Mouse (Mus musculus) stomach, embryonic 15.5 days (tissue): ENCODE measurements around the gene Sept10. TPM values are rescaled to one million over a fixed set of nuclear protein-coding genes. Genes with fewer than 3 reads are reported as not detected.

ENCODE experiments used
- ATAC-seq: fragments of 200-750 bp; cut with Nextera tagmentation; 2 replicates; pipeline ENCODE4 v1.8.0; 2017; ENCODE audit warnings: low read depth, moderate number of reproducible peaks, moderate TSS enrichment; ENCODE audit not compliant: insufficient read depth, low FRiP score
- H3K27ac ChIP-seq: fragments of 300-500 bp; sonication (generic); 2 replicates; pipeline ENCODE4 v1.5.1; 2015; ENCODE audit warnings: mild to moderate bottlenecking, inconsistent platforms
- H3K27me3 ChIP-seq: fragments of 300-500 bp; sonication (generic); replicated peaks from 2 replicates; pipeline ENCODE4 v1.6.1; 2015; ENCODE audit warnings: inconsistent platforms
- H3K36me3 ChIP-seq: fragments of 300-500 bp; sonication (generic); 2 replicates; pipeline ENCODE4 v1.6.1; 2015; ENCODE audit warnings: inconsistent platforms
- H3K4me1 ChIP-seq: fragments of 300-500 bp; sonication (generic); 2 replicates; pipeline ENCODE4 v1.6.1; 2015; ENCODE audit warnings: inconsistent platforms
- H3K4me2 ChIP-seq: fragments of 300-500 bp; sonication (generic); 2 replicates; pipeline ENCODE4 v1.6.1; 2015; ENCODE audit warnings: mild to moderate bottlenecking, inconsistent platforms
- H3K4me3 ChIP-seq: fragments of 300-500 bp; sonication (generic); replicated peaks from 2 replicates; pipeline ENCODE4 v1.5.1; 2015; ENCODE audit warnings: inconsistent platforms
- H3K9ac ChIP-seq: fragments of 300-500 bp; sonication (generic); 2 replicates; pipeline ENCODE4 v1.6.1; 2015; ENCODE audit warnings: inconsistent platforms
- H3K9me3 ChIP-seq: fragments of 300-500 bp; sonication (generic); 2 replicates; pipeline ENCODE4 v1.6.1; 2016; ENCODE audit warnings: inconsistent platforms
- WGBS: fragments of 180-500 bp; shearing (Covaris S2); methylation state at CpG from one replicate; pipeline ENCODE4 v1.1.7; 2015; 5-methylcytosine and 5-hydroxymethylcytosine counted together
- polyA plus RNA-seq: library from polyadenylated mRNA; unstranded; fragments of >200 nt; fragmentation: Nextera tagmentation; extraction: Ambion mirVana; gene quantifications from 2 replicates; pipeline ENCODE4 v1.2.1, GENCODE M21; 2015

The Sept10 gene
- polyA plus RNA-seq, 1 experiment from 2014 or later, result 41.7 TPM

DNA sequence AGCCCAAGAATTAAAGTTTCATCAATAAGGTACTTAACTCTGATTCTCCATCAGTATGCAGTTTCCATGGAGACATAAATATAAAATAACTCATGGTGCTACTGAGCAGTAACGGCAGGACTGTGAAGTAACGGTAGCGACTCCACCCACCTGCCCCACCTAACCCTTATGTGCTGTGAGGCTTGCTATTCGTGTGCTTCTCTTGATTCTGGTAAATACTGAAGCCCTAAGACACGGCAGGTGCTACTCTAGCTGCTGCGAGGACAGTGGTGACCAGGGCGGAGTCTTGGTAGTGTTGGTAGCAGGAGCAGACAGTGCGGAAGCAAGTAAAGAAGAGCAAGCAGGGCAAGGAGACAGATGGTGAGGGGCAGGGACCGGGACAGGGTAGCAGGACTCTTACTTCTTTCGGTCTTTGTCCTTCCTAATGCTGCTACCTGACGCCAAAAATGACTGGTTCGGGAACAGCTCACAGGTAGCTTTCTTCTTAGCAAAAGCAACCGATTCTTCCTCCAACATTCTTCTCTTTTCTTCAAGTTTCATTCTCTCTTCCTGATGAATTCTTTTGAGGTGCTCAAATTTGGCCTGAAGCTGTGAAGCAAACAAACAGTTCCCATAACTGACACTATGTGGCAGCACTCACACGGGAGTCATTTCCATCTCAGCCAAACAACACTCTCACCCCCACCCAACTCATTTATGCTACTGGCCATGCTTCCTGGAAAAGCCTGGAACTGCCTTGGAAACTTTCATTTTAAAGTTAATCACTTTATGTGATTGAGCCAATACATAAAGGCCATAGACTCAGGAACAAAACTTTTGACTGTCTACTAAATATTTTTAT is 55.3 kb downstream of the Sept10 start:
- Histone ChIP-seq H3K36me3 (peaks cover 2% of the 10 kb centered on the region; the same call in 1 of the 2 replicates), H3K9ac (no peak overlapping the region), H3K4me1 (no peaks in the 10 kb centered on the region), H3K27ac (no peak overlapping the region), H3K27me3 (no peaks in the 10 kb centered on the region), H3K4me2 (no peak overlapping the region), H3K9me3 (no peaks in the 10 kb centered on the region), H3K4me3 (no peak overlapping the region)
- 57% methylated on average over 14 of the region's 14 CpGs for WGBS
- no peak for ATAC-seq

DNA sequence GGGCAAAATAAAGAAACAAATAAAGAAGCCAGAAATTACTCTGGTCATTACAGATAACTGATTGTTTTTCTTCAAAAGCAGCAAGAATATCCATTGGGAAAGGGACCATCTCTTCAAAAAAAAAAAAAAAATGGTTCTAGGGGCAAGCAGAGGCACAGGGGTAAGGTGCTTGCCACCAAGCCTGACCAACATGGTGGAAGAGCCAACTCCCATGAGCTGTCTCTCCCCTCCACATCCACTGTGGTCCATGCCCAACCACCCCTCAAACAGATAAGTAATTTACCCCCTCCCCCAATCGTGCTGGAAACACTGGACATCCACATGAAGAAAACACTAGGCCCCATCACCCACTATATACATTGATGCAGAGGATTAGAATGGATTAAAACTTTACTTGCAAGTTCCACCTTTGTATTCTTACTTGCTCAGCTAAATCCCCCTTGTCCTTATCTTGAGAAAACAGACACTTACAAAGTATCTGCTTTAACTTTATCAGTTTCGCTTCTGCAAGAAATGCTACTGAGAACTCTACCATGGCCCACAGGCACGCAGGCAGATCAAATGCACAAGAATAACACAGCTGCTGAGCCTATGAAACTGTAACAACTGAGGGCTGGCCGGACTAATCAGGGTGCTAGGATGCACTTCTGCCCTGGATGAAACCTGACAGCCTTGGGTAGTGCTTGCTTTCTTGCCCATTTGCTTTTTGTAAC is 59.3 kb downstream of the Sept10 start:
- no peaks in the 10 kb centered on the region for H3K9me3 ChIP-seq
- no peak overlapping the region for H3K4me3 ChIP-seq
- no peak for ATAC-seq
- no peaks in the 10 kb centered on the region; the same call in 1 of the 2 replicates for H3K36me3 ChIP-seq
- 65% methylated on average over 4 of the region's 4 CpGs for WGBS
- no peak overlapping the region for H3K9ac ChIP-seq
- no peak overlapping the region for H3K27ac ChIP-seq
- no peaks in the 10 kb centered on the region for H3K27me3 ChIP-seq
- no peaks in the 10 kb centered on the region for H3K4me1 ChIP-seq
- H3K4me2 ChIP-seq, result no peak overlapping the region

DNA sequence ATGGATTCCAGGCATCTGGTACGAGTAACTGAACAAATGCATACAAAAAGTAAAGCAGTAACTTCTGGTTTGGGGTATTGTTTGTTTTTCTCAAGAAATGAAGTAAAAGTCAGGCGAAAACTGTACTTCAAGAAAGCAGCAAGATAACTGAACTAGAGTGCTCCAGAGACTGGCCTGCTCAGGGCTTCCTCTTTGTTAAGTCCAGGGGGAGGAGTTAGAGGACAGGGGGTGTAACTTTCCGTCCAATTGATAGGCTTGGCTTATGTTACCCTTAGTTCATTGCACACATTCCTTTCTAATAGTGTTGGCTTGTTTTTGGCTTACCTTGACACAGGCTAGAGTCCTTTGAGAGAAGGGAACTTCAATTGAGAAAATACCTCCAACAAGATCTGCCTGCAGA is 63.0 kb downstream of the Sept10 start:
- no peak overlapping the region for H3K27ac ChIP-seq
- no peaks in the 10 kb centered on the region for H3K4me1 ChIP-seq
- no peaks in the 10 kb centered on the region for H3K36me3 ChIP-seq
- H3K9me3 ChIP-seq, result no peaks in the 10 kb centered on the region
- no peak overlapping the region for H3K4me3 ChIP-seq
- no peak for ATAC-seq
- H3K9ac ChIP-seq, result no peak overlapping the region
- H3K4me2 ChIP-seq, result no peak overlapping the region
- no peaks in the 10 kb centered on the region for H3K27me3 ChIP-seq
- WGBS, result 72% methylated on average over 3 of the region's 3 CpGs

DNA sequence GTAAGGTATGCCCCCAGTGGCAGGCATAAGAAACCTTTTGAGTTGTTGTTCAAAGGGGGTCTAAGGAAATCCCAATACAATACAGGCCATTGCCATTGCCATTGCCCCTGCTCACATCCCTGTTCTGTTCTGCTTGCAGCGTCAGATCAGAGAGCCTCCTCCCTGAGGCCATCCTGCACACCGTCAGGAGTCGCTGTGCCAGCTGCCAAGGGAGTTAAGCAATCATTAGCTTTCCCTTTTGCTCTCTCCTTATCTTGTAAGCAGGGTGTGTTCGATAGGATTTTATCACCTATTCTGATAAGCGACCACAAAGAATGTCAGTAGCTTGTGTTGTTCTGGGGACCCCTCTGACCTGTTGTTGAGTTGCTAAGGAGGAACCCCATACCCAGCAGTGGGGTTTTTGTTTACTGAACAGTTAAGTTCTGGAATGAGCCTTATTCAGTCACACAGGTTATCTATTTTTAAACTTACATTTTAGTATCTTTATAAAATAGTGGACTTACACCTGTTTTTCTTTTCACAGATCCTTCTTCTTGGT is 69.0 kb downstream of the Sept10 start:
- Histone ChIP-seq H3K4me3 (no peak overlapping the region), H3K9ac (no peak overlapping the region), H3K4me1 (no peaks in the 10 kb centered on the region), H3K9me3 (no peaks in the 10 kb centered on the region), H3K27me3 (no peaks in the 10 kb centered on the region), H3K4me2 (no peak overlapping the region), H3K36me3 (no peaks in the 10 kb centered on the region), H3K27ac (no peak overlapping the region)
- 42% methylated on average over 5 of the region's 5 CpGs for WGBS
- peak; percentile 77; the same call in 1 of the 2 replicates for ATAC-seq

DNA sequence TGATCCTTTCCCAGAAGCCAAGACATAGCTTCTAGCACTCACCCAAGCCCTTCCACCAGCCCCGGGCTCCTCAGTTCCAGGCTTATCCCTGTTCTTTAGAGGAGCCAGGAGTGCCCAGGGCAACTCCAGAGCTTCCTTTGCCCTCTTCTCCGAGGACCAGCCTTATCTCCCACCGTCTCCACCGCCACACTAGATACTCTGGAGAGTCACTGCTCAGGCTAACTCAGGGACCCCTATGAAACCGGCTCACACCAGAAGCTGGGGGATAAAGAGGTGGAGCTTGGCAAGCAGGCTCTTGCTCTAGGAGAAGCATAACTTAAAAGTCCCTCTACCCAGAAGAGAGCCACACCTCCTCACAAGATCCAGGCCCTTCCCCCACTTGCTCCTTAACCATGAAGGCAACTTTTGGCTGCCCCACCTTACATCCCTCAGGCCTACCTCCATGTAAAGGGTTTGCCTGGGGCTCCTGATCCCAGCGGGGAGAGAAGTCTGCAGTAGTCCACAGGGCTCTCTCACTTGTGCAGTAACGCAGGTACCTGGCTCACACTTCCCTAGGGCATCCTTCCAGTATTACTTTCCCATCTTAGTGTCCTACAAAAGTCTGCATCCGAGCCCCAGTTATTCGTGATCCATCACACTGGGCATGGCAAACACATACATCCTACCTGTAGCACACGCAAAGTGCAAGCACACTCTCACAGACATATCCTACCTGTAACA is 70.5 kb downstream of the Sept10 start:
- Histone ChIP-seq H3K27ac (no peak overlapping the region), H3K36me3 (no peaks in the 10 kb centered on the region), H3K9ac (no peak overlapping the region), H3K4me3 (no peak overlapping the region), H3K4me2 (no peak overlapping the region), H3K27me3 (no peaks in the 10 kb centered on the region), H3K4me1 (no peaks in the 10 kb centered on the region), H3K9me3 (no peaks in the 10 kb centered on the region)
- ATAC-seq, result no peak
- WGBS, result 84% methylated on average over 10 of the region's 10 CpGs

DNA sequence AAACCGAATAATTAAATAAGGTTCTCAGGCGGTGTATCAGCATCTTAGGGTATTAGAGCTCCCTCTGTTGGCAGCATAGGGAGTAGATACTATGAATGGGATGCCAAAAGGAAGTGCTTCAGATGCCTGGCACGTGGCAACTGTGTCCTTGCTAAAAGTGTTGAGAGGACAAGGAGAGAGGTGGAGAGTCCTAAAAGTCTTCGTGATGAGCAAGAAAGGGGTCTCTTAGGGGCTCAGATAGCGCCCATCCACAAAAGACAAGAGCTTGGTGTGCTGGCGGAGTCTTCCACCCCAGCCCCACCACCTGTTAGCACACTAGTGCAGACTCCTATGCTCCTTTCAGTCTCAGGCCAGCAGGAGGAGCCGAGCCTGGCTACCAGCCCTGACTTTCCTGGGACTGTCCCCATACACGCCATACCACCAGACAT is 71.7 kb downstream of the Sept10 start:
- Histone ChIP-seq H3K4me1 (no peaks in the 10 kb centered on the region), H3K4me2 (no peak overlapping the region), H3K4me3 (no peak overlapping the region), H3K9me3 (no peaks in the 10 kb centered on the region), H3K27me3 (no peaks in the 10 kb centered on the region), H3K9ac (no peak overlapping the region), H3K27ac (no peak overlapping the region), H3K36me3 (no peaks in the 10 kb centered on the region)
- 22% methylated on average over 8 of the region's 8 CpGs for WGBS
- peak; percentile 59 for ATAC-seq

DNA sequence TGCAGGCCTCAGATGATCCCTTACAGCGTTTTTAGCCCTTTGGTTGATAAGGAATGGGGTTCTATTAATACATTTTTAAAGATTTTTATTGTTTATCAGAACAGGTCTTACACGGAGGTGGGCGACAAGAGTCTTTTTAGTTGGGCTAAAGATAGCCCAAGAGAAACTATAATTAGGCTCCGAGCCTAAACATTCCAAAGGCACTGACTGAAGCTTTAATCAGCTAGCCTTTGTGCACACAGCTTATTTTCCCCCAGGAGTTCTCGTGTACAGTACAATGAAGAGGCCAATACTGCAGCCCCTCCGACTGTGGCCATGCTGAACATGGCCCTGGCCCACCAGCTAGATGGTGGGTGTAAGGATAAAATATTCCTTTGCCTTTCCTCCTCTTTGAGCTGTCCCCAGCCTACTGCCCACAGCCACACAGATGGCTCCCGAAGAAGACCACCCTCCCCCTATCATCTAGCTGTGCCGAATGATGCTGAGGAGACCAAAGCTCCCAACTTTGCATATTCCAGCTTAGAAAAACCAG is 88.1 kb downstream of the Sept10 start:
- Histone ChIP-seq H3K9me3 (no peaks in the 10 kb centered on the region), H3K4me1 (0 out of 2 replicates have a peak, but pooled peaks cover 5% of the 10 kb centered on the region), H3K4me2 (no peak overlapping the region), H3K36me3 (no peaks in the 10 kb centered on the region), H3K27me3 (no peaks in the 10 kb centered on the region), H3K4me3 (no peak overlapping the region), H3K27ac (no peak overlapping the region), H3K9ac (no peak overlapping the region)
- 60% methylated on average over 8 of the region's 8 CpGs for WGBS
- ATAC-seq, result no peak

DNA sequence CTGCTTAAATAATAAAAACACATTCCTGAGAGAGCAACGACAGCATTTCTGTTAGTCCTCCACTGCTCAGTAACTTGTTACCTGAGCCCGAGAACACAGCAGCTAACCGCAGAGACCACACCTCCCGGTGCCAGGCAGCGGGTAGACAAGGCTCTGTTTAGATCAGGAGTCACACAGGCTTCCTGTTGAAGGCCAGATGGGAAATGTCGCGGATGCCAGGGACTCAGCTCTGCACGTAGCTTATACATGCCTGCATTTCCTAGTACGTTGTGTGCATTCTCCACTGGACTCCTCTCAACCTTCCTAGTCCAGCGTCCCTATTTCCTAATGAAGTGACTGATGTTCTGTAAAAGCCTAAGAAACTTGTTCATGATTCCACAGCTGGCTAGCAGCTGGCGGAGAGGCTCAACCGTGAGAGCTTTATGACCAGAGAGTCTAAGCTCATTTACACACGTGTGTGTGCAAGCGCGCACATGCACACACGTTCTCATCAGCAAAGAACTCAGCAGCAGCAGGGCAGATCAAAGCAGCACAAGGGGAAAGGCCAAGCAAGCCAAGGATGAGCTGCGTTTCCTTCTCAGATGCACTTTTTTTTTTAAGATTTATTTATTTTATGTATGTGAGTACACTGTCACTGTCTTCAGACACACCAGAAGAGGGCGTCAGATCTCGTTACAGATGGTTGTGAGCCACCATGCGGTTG is 89.6 kb downstream of the Sept10 start:
- 44% methylated on average over 20 of the region's 20 CpGs for WGBS
- Histone ChIP-seq H3K27ac (no peak overlapping the region), H3K27me3 (no peaks in the 10 kb centered on the region), H3K36me3 (no peaks in the 10 kb centered on the region), H3K4me3 (no peak overlapping the region), H3K4me2 (no peak overlapping the region), H3K9me3 (no peaks in the 10 kb centered on the region), H3K9ac (no peak overlapping the region), H3K4me1 (0 out of 2 replicates have a peak, but pooled peaks cover 5% of the 10 kb centered on the region)
- ATAC-seq, result peak; percentile 27; the same call in 1 of the 2 replicates

DNA sequence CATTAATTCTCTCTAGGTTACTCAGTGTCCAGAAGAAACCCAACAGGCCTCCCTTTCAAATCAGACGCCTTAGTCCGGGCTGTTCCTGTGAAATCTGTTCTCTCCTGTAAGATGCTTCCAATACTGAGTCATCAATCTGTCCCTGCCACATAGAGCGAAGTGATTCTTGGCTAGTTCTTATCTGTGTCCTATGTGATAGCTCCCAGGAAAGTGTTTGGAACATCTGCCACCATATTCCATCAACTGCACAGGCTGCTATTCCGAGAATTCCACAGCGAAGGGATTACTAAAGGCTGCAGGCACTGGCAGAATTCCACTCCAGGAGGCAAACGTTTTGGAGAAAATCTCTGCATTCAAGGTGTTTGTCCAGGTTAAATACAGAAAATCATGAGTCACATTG is 94.0 kb downstream of the Sept10 start:
- Histone ChIP-seq H3K36me3 (no peaks in the 10 kb centered on the region), H3K4me3 (no peak overlapping the region), H3K9me3 (no peaks in the 10 kb centered on the region), H3K4me2 (no peak overlapping the region), H3K27ac (no peak overlapping the region), H3K4me1 (0 out of 2 replicates have a peak, but pooled peaks cover 5% of the 10 kb centered on the region), H3K27me3 (no peaks in the 10 kb centered on the region), H3K9ac (no peak overlapping the region)
- no peak for ATAC-seq
- WGBS, result 63% methylated on average over 6 of the region's 6 CpGs

DNA sequence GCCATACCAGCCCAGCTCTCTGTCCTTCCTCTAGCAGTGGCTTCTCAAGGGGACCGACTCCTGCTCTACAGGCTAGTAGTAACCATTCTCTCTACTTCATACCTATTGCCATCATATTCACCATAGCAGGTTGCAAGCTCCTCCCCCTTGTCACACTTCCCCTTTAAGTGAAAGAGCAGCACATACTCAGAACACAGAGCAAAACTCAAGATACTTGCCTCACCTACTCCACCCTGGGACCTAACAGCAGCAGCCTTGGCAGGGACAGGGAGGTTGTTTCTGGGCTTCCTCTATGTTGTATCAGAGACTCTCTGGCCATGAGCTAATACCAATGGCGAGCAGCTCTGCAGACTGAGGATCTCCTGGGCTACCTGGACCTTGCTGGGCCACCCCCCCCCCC is 96.2 kb downstream of the Sept10 start:
- Histone ChIP-seq H3K27ac (no peak overlapping the region), H3K4me3 (no peak overlapping the region), H3K9me3 (no peaks in the 10 kb centered on the region), H3K27me3 (no peaks in the 10 kb centered on the region), H3K36me3 (no peaks in the 10 kb centered on the region), H3K4me2 (no peak overlapping the region), H3K9ac (no peak overlapping the region), H3K4me1 (no peaks in the 10 kb centered on the region)
- WGBS, result 91% methylated on average over 2 of the region's 2 CpGs
- ATAC-seq, result no peak

DNA sequence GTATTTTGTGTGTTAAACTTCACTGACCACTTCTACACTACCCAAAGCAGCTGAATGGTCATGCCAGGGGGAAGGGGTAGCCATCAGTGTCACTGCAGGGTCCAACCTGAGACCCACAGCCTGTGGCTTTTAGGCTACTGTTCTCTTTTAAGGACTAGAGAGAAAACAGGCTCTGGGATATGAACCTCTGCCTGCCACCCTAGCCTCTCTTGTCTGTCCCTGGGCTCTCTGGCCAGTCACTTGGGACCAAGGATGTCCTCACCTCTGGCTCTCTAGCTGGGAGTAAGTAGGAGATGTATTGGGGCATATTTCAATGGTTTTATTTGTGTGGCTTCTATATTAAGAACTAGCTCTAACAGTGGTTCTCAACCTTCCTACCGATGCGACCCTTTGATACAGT is 101.8 kb downstream of the Sept10 start:
- Histone ChIP-seq H3K4me2 (no peak overlapping the region), H3K4me3 (no peak overlapping the region), H3K9me3 (no peaks in the 10 kb centered on the region), H3K27ac (no peak overlapping the region), H3K4me1 (no peaks in the 10 kb centered on the region), H3K36me3 (no peaks in the 10 kb centered on the region), H3K9ac (no peak overlapping the region), H3K27me3 (no peaks in the 10 kb centered on the region)
- WGBS, result 97% methylated on average over 2 of the region's 2 CpGs
- no peak for ATAC-seq
